Mouse (Mus musculus): ENCODE measurements around the gene Sdhb. TPM values are rescaled to one million over a fixed set of nuclear protein-coding genes. Genes with fewer than 3 reads are reported as not detected.

Gene Sdhb
- total RNA-seq, 2 experiments from 2014 or later: 197 to 203 TPM

- intact Hi-C loops (cut with DNase I): no loop called here
- DNase-seq (ENCODE audit: extremely low spot score in 1 of 2, low spot score in 2 of 2): no peak
Observed at GRCm38 (mm10) chr4:140946580-140947205, 14.3 kb upstream of the Sdhb start.

- DNase-seq (ENCODE audit: extremely low spot score in 1 of 2, low spot score in 2 of 2): no peak
- intact Hi-C loops (cut with DNase I): no loop called here
Observed at GRCm38 (mm10) chr4:140947487-140948440, 13.2 kb upstream of the Sdhb start.

GRCm38 (mm10) chr4:140948481-140948880, 12.5 kb upstream of the Sdhb start:
- intact Hi-C loops (cut with DNase I): no loop called here
- no peak for DNase-seq (ENCODE audit: extremely low spot score in 1 of 2, low spot score in 2 of 2)

- no peak for DNase-seq (ENCODE audit: extremely low spot score in 1 of 2, low spot score in 2 of 2)
- intact Hi-C loops (cut with DNase I): no loop called here
Observed at GRCm38 (mm10) chr4:140949052-140949451, 12.0 kb upstream of the Sdhb start.

GRCm38 (mm10) chr4:140949616-140950015, 11.4 kb upstream of the Sdhb start:
- no peak for DNase-seq (ENCODE audit: extremely low spot score in 1 of 2, low spot score in 2 of 2)
- intact Hi-C loops (cut with DNase I): no loop called here

- intact Hi-C loops (cut with DNase I): no loop called here
- DNase-seq (ENCODE audit: extremely low spot score in 1 of 2, low spot score in 2 of 2): no peak
Observed at GRCm38 (mm10) chr4:140950574-140950973, 10.4 kb upstream of the Sdhb start.

GRCm38 (mm10) chr4:140951861-140952641, 9.0 kb upstream of the Sdhb start:
- intact Hi-C loops (cut with DNase I): no loop called here

GRCm38 (mm10) chr4:140957131-140957702, 3.8 kb upstream of the Sdhb start:
- no peak for DNase-seq (ENCODE audit: extremely low spot score in 1 of 2, low spot score in 2 of 2)
- intact Hi-C loops (cut with DNase I): loop anchor here (5.0 kb wide), 3 partner anchors 50 to 275 kb away; partner anchors contain the start of gene Padi2

More at GRCm38 (mm10) chr4:140951861-140952641, 9.0 kb upstream of the Sdhb start:
- no peak for DNase-seq (ENCODE audit: extremely low spot score in 1 of 2, low spot score in 2 of 2)

- intact Hi-C loops (cut with DNase I): loop anchor here (5.0 kb wide), 3 partner anchors 50 to 275 kb away; partner anchors contain the start of gene Padi2
- DNase-seq (ENCODE audit: extremely low spot score in 1 of 2, low spot score in 2 of 2): peak; percentile 78 to 79
Observed at GRCm38 (mm10) chr4:140957725-140958124, 3.3 kb upstream of the Sdhb start.

GRCm38 (mm10) chr4:140958319-140958718, 2.7 kb upstream of the Sdhb start:
- DNase-seq (ENCODE audit: extremely low spot score in 1 of 2, low spot score in 2 of 2): no peak
- intact Hi-C loops (cut with DNase I): loop anchor here (5.0 kb wide), 3 partner anchors 51 to 276 kb away; partner anchors contain the start of gene Padi2

GRCm38 (mm10) chr4:140959128-140959679, 1.8 kb upstream of the Sdhb start:
- no peak for DNase-seq (ENCODE audit: extremely low spot score in 1 of 2, low spot score in 2 of 2)
- intact Hi-C loops (cut with DNase I): loop anchor here (5.0 kb wide), 3 partner anchors 52 to 277 kb away; partner anchors contain the start of gene Padi2

- intact Hi-C loops (cut with DNase I): loop anchor here (5.0 kb wide), 3 partner anchors 53 to 278 kb away; partner anchors contain the start of gene Padi2
- DNase-seq (ENCODE audit: extremely low spot score in 1 of 2, low spot score in 2 of 2): no peak
Observed at GRCm38 (mm10) chr4:140959715-140960479, 1.1 kb upstream of the Sdhb start.

GRCm38 (mm10) chr4:140961467-140962206, 634 bp downstream of the Sdhb start:
- intact Hi-C loops (cut with DNase I): no loop called here

GRCm38 (mm10) chr4:140962207-140962909, 1.4 kb downstream of the Sdhb start:
- no peak for DNase-seq (ENCODE audit: extremely low spot score in 1 of 2, low spot score in 2 of 2)
- intact Hi-C loops (cut with DNase I): no loop called here

More at GRCm38 (mm10) chr4:140961467-140962206, 634 bp downstream of the Sdhb start:
- no peak for DNase-seq (ENCODE audit: extremely low spot score in 1 of 2, low spot score in 2 of 2)

- intact Hi-C loops (cut with DNase I): no loop called here
- peak in 1 of 2 experiments; percentile 44 for DNase-seq (ENCODE audit: extremely low spot score in 1 of 2, low spot score in 2 of 2)
Observed at GRCm38 (mm10) chr4:140962950-140963349, 1.9 kb downstream of the Sdhb start.

GRCm38 (mm10) chr4:140963941-140964597, 3.1 kb downstream of the Sdhb start:
- peak in 1 of 2 experiments; percentile 44 for DNase-seq (ENCODE audit: extremely low spot score in 1 of 2, low spot score in 2 of 2)

More at GRCm38 (mm10) chr4:140963941-140964597, 3.1 kb downstream of the Sdhb start:
- intact Hi-C loops (cut with DNase I): loop anchor here (2.0 kb wide), 1 partner anchor 67 kb away; no protein-coding TSS in a partner anchor
